Mouse (Mus musculus): Measurements from ENCODE around the gene Mettl21e. TPM values are rescaled to one million over a fixed set of nuclear protein-coding genes. Genes with fewer than 3 reads are reported as not detected.

Mettl21e gene
- total and polyA plus RNA-seq, 3 experiments: not detected

DNA sequence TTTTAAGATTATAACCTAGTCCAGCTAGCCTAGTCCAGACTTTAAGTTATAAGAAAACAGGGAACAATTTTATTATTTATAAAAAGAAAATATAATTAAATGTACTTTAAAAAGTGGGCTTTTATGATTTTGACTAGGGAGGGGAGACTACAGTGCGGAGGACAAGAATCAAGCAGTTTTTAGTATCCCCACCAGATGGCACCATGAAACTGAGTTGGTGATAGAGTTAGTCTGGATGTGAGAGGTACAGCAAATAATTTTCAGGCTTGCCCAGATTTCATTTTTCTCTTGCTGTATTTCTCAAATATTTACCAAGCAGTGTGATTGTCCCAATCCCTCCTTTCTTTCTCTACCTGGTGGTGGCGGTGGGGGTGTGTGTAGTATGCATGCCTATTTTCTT lies 10.3 kb upstream of the Mettl21e start:
- TF ChIP-seq SMC3 (IDR thresholded peaks at IDR 0.05; ENCODE audit: low read depth, low read length) (peak; percentile 40), ZC3H11A (IDR thresholded peaks at IDR 0.05; ENCODE audit: low read depth, low read length) (0 out of 2 replicates have a peak, but pooled peaks have one; percentile 22), RAD21 (IDR thresholded peaks at IDR 0.05; ENCODE audit: low read depth, low read length) (peak; percentile 52), TBP (IDR thresholded peaks at IDR 0.05; ENCODE audit: low read depth, low read length) (no peak), CTCF (IDR thresholded peaks at IDR 0.05 in 2 of 3, conservative IDR thresholded peaks at IDR 0.05 in 1 of 3; ENCODE audit: control insufficient read depth in 1 of 3, insufficient read depth in 1 of 3, low read depth in 2 of 3, low read length in 3 of 3, poor library complexity in 1 of 3, severe bottlenecking in 1 of 3) (peak in 1 of 3 experiments; percentile 42; a peak in 2 of 6 replicates)
- H3K9ac ChIP-seq (ENCODE audit: control insufficient read depth, low read depth, low read length, poor library complexity, severe bottlenecking): no peak overlapping the region

GRCm38 (mm10) chr1:44217118-44217517 lies 1.6 kb downstream of the Mettl21e start:
- Histone ChIP-seq H3K79me2 (ENCODE audit: control insufficient read depth, insufficient read depth, low read length, poor library complexity) (no peaks in the 10 kb centered on the region), H3K27me3 (ENCODE audit: control insufficient read depth in 1 of 2, insufficient read depth in 2 of 2, low read length in 2 of 2) (no peaks in the 10 kb centered on the region), H3K36me3 (ENCODE audit: control insufficient read depth in 1 of 2, insufficient read depth in 2 of 2, low read length in 2 of 2) (no peaks in the 10 kb centered on the region), H3K9me3 (replicated peaks; ENCODE audit: insufficient read depth, low read length) (no peaks in the 10 kb centered on the region), H3K27ac (ENCODE audit: control insufficient read depth, low read depth, low read length) (no peak overlapping the region), H3K4me3 (ENCODE audit: control insufficient read depth in 1 of 2, insufficient read depth in 1 of 2, low read depth in 2 of 2, low read length in 2 of 2) (no peak overlapping the region), H3K9ac (ENCODE audit: control insufficient read depth, low read depth, low read length, poor library complexity, severe bottlenecking) (no peak overlapping the region), H3K4me1 (ENCODE audit: control insufficient read depth in 1 of 2, insufficient read depth in 2 of 2, low read length in 2 of 2) (no peaks in the 10 kb centered on the region)
- no peak for DNase-seq (ENCODE audit: low read depth, low spot score)
- TF ChIP-seq MXI1 (IDR thresholded peaks at IDR 0.05; ENCODE audit: low read depth, low read length) (no peak), KAT2A (conservative IDR thresholded peaks at IDR 0.05; ENCODE audit: low read depth, low read length) (no peak), TBP (IDR thresholded peaks at IDR 0.05; ENCODE audit: low read depth, low read length) (no peak), SIN3A (IDR thresholded peaks at IDR 0.05; ENCODE audit: low read length) (no peak), BHLHE40 (IDR thresholded peaks at IDR 0.05; ENCODE audit: borderline replicate concordance, low read depth, low read length) (no peak), USF1 (IDR thresholded peaks at IDR 0.05; ENCODE audit: low read depth, low read length) (no peak), GATA1 (IDR thresholded peaks at IDR 0.05; ENCODE audit: low read depth, low read length) (no peak), ELF1 (IDR thresholded peaks at IDR 0.05; ENCODE audit: low read depth, low read length) (no peak), ETS1 (IDR thresholded peaks at IDR 0.05; ENCODE audit: low read depth, low read length) (no peak), ZNF384 (IDR thresholded peaks at IDR 0.05; ENCODE audit: low read depth, low read length) (no peak), CHD2 (IDR thresholded peaks at IDR 0.05; ENCODE audit: low read length) (no peak), TCF12 (IDR thresholded peaks at IDR 0.05; ENCODE audit: low read depth, low read length) (no peak)

More for the DNA sequence above, 10.3 kb upstream of the Mettl21e start:
- no peaks in the 10 kb centered on the region for H3K9me3 ChIP-seq (replicated peaks; ENCODE audit: insufficient read depth, low read length)
- H3K79me2 ChIP-seq (ENCODE audit: control insufficient read depth, insufficient read depth, low read length, poor library complexity): no peaks in the 10 kb centered on the region
- no peak overlapping the region for H3K27ac ChIP-seq (ENCODE audit: control insufficient read depth, low read depth, low read length)
- H3K36me3 ChIP-seq (ENCODE audit: control insufficient read depth in 1 of 2, insufficient read depth in 2 of 2, low read length in 2 of 2): no peaks in the 10 kb centered on the region
- H3K4me3 ChIP-seq (ENCODE audit: control insufficient read depth in 1 of 2, insufficient read depth in 1 of 2, low read depth in 2 of 2, low read length in 2 of 2): no peak overlapping the region
- no peaks in the 10 kb centered on the region for H3K27me3 ChIP-seq (ENCODE audit: control insufficient read depth in 1 of 2, insufficient read depth in 2 of 2, low read length in 2 of 2)
- DNase-seq (ENCODE audit: low read depth, low spot score): peak; percentile 27
- no peaks in the 10 kb centered on the region for H3K4me1 ChIP-seq (ENCODE audit: control insufficient read depth in 1 of 2, insufficient read depth in 2 of 2, low read length in 2 of 2)

Measured in MEL (cell line).